Mouse (Mus musculus): ENCODE data around the gene Elf3.
"Not testable (repeated sequence)": the region's sequence is repeated elsewhere in the genome, so short reads cannot be mapped to it uniquely, and the experiment has no call there.

Gene Elf3

DNA sequence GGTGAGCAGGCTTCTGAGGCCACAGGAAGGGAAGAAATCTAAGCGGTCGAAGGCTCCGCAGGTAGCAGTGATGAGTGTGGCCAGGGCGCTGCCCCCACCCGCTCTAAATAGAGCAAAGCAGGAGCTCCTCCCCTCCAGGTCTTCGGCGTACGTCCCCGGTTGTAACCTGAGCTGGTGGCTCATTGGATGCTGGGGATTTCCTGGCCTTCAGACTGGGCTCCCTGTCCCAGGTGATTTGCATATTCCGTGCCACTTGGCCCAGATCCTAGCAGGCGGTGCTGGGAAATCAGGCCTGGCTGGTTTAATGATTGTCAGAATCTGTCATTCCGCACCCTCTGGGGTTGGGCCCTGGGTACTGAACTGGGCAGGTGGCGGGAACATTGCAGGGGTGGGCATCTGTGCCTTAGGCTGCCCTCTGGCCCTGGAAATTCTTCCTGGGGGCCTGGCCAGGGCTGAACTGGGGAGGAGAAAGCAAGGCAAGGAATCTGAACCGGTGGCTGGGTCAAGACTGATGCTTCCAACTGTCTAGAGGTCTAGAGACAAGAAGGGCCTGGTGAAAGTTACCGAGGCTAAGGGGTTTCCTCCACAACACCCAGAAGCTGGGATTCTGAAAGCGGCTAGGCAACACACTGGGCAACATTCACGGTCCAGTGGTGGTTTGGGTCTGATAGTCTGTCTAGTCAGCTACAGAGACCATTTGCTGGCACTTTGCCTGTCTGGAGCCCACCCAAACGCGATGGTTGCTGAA, at the start of gene Elf3:
TSS of gene Elf3 (minus strand) at position 189 of the 748 bp plus-strand sequence.
- DNase-seq, result peak; percentile 94

DNA sequence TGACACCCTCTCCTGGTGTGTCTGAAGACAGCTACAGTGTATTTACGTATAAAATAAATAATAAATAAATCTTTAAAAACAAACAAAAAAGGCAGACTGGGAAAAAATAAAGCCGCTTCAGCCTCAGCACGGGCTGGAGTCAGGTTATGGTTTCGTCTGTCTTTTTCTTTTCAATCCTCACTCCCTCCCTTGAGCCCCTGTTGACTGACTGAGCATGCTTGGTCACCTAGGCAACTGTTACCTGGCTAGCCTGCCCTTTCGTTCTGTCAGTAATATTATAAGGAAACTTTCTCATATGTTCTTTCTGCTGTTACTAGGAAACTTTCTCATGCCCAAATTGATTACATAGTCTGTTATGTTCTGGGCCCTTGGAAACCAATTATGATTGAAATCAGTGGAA, 32.5 kb upstream of the Elf3 start:
- DNase-seq, result no peak

DNA sequence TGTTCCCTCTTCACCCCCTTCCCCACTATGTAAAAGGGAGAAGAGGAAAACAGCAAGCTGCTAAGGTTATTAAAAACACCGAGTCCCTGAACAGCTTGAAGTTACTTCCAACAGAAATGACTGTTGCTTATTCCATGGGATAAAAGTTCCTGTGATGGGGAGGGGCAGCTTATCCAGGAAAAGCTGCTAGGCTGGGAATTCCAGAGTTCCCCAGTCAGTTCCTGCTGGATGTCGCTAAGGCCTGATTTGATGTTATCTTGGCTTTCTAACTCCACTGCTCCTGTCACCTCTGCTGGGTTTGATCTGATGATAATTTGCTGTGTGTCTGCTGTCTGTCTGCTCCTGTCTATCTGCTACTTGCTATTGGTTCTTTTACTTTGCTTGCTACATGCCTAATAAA, 27.9 kb upstream of the Elf3 start:
- DNase-seq, result no peak

DNA sequence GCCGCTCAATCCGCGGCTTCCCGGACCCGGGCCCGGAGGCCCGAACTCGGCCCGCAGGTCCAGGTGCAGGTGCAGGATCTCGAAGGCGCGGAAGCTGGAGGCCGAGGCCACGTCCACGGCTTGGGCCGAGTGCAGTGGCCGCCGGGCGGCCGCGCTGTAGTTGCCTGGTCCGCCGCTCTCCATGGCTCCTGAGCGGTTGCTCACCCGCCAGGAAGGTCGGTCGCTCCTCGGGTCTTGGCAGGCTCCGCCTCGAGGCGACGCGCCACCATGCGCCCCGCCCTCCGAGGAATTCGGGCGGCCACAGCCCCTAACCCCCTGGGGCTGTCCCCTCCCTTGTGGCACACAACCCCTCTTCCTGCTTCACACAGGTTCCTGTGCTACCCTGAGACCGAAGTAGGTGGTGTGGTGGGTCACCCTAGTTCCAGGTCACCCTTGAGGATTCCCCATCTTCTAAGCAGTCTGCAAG, 25.5 kb upstream of the Elf3 start, which contains the start of gene Rnpep:
TSS of gene Rnpep (minus strand) at position 259 of the 466 bp plus-strand sequence.
- DNase-seq, result peak; percentile 83

DNA sequence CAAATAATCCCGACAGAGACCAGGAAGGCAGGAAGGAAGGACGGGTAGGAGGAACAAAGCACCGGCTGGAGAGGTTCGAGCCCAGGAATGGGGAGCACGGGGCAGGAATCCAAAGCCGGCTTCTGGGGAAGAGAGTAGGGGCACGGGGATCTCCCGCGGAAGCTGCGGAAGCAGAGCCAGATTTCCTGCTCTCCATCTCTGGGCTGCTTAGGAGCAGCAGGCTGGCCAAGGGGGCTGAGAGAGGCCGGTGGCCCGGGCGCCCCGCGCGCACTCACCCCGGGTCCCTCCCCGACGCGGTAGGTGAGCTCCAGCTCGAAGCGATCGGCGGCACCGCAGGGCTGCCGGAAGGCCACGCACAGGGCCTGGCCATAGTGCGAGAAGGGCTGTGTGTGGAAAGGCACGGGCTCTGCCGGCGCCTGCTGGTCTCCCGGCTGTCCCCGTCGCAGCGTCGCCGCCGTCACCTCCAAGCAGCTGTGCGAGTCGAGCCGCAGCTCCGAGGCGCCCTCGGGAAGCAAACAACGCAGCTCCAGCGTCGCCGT, 25.0 kb upstream of the Elf3 start:
- no peak for DNase-seq

DNA sequence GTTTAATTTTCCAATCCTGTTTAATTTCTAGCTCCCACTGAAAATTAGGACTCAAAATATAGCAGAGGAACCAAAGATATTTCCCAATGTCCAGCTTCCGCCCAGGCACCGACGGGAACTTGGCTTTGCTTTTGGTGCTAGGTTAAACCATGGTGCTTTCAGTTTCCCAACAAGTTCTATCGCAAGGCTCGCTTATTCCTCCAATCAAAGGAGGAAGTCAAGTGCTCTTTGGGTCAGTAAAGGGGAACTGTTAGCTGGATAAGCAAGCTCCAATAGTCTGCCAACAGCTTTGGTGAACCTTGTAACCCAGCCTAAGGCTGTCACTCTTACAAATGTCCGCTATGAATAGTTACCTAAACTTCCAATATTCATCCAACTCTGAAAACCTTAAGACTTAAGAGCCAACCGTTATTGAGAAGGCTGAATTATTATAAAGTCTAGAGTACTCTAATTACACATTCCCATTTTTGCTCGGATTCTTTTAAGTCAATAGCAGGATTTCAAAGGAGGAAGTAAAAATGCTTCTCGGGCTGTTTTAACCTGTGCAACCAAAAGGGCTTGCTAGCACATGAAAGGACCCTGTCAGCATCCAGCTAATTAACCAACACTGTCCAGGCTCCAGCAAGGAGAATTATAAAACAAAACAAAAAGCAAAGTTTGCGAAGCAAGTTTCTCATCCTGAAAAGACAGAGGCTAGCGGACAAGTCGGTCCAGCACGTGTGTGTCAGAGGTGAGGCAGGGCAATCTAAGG, 24.3 kb upstream of the Elf3 start:
- peak; percentile 26 for DNase-seq

DNA sequence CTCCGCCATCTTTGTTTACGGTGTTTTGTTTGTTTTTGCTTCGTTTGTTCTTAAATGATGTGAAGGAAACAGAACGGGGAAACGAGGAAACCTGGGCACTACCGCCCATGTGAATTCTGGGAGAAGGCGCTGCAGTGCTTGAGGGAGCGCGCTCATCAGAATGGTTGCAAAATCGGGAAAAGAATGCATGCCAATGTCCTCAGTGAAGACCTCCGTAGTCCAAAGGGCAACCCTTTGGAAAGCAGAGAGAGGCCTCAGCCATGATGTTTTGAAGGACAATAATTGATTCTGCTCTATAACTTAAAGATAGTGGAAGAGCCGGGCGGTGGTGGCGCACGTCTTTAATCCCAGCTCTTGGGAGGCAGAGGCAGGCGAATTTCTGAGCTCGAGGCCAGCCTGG, 23.5 kb upstream of the Elf3 start:
- DNase-seq, result no peak

DNA sequence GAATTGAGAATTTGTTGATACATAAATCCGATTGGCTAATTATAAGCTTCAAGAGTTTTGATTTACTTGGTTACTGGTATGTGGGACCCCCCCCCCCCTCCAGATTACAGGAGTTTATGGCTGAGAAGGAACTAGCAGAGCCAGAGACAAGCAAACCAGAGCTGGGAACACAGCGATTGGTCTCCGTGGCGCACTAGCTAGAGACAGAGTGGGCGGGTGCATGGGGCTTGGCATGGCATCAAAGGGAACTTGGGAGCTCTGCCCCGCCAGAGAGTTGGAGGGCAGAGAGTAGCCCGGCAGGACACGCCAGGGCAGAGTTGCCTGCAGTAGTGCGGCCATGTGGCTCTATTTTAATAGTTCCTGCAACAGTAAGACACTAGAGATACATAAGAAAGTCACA, 22.3 kb upstream of the Elf3 start:
- DNase-seq, result peak; percentile 70

DNA sequence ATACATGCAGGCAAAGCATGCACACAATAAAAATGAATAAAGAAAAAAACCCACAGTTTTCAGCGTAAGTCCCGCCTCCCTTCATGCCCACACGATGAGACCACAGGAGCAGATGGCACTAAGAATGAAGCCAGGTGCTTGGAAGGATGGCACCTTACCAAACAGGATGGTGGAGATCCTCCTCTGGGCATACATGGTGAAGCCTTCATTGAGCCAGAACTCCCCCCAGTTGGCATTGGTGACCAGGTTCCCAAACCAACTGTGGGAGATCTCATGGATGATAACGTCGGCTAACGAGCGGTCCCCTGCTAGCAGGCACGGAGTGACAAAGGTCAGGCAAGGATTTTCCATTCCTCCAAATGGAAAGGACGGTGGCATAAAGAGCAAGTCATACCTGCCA, 13.0 kb upstream of the Elf3 start:
- DNase-seq, result no peak

DNA sequence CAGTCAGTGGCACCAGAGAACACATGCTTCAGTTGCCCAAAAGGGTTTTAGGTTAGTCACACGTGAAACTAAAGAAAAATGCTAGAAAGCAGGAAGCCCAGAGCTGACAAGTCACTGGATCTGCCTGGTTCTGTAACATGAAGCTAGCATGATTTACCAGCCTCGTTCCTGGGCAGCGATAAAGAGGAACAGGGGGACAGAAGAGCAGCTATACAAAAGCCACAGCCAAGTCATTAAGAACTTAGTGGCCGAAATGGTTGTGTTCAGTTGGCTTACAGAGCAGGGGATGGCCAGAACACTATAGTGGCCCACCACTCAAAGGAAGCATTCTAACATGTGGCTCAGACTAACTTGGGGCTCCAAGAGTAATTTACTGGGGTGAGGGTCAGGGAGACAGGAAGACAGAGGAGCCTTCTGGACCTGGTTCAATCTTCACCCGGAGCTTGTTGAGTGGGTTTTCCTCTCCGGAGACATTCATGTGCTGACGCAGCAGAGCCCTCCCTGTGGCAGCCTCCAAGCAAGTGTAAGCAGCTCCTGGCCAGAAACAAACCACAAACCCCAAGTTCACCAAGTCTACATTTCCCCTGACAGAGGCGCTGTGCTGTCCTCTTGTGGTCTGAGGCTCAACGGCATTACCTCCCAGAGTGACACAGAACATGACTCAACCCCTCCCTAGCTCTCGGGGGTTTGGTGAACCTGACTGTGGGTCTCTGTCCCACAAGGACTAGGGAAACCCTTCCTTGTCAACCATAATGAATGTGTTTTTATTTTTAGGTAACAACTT, 9.5 kb upstream of the Elf3 start:
- DNase-seq, result no peak

DNA sequence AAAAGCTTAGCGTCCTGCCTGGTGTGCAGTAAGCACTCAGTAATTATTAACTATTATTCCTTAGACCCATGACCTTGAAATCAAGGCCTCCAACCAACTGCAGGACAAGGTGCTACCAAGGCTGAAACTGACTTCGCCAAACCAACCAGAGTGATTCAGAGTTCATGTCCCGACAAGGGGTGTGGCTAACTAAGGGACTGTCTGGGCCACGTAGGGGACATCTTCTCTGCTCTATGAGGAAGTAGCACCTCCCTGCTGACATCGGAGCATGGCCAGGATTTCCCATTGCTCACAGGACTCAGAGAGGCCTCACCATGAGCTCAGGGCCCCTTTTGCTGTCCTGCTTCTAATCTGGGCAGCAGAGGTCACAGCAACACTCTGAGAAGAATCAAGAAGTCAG, 7.5 kb upstream of the Elf3 start:
- DNase-seq, result no peak

DNA sequence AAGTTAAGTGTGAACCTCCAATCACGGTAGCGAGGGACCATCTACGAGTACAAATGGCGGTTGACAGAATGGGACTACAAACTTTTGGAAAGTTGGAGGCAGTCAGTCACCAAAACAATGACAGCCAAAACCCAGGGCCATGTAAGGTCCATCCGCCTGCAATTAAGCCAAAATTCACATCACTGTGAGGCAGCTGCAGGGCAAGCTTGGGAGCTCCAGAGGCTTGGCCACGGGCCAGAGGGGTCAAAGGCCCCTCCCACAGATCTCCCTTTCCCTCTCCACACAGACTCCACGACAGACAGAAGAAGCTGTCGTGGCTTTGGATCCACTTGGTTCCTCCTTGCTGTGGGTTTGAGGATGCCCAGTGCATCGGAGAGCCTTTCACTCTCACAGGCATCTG, 4.9 kb upstream of the Elf3 start:
- DNase-seq, result no peak

DNA sequence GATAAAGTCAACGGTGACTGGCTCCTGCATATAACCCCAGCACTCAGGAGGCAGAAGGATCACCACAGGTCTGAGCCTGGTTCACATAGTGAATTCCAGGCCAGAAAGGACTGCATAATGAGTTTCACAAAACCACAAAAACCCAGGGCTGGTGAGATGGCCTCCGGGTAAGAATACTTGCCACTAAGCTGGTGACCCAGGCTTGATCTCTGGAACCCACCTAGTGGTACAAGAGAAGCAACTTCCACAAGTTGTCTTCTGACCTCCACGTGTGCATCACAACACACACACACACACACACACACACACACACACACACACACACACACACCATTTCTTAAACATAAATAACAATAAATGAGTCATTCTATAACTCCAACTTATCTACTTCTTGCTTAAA, 4.0 kb upstream of the Elf3 start:
- no peak for DNase-seq

DNA sequence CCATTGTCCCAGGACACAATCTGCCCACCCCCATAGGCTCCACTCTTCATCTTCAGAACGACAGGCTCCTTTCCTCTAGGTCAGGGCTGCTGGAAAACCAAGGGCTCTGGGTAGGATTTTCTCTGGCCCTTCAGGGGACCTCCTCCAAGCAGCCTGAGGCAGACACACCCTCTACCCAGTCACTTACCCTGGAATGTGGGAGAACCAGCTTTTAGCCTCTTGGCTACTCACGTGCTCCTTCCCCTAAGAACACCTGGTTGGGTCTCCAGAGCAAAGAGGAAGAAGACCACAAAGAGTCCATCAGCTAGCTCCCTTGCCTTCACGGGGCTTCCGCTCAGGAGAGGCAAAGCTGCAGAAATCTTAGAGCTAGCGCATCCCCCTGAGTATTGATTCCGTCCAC, 2.6 kb upstream of the Elf3 start:
- DNase-seq, result no peak

DNA sequence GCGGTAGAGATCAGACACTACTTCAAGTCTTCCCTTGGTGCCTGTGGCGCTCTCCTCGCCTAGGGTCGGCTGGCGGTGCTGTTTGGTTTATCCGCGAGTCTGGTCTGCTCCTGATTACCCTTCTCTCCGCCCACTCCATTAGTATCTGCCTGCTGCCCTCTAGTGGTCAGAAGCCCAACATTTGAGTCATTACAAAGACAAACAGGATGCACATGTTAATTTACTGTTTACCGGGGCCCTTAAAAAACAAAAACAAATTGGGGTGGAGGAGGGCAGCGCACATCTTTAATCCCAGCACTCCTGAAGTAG, 714 bp upstream of the Elf3 start:
- peak; percentile 86 for DNase-seq

DNA sequence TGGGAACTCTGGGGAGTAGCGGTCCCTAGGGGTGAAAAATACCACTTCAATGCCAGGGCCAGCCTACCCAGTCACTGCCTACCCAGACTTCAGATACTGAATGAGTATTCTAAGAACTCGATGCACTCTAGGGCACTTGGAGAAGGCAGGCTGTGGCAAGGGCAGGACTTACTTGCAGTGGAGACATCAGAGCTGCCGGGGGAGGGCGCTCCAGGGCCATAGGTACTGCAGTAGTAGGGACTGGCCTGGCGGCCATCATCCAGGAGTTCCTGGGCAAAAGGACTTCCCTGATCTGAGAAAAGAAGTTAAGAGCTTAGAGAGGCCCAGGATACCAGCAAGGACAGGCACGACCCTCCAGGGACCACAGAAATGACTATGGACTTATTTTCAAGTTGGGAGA, 2.1 kb downstream of the Elf3 start:
- peak; percentile 69 for DNase-seq

DNA sequence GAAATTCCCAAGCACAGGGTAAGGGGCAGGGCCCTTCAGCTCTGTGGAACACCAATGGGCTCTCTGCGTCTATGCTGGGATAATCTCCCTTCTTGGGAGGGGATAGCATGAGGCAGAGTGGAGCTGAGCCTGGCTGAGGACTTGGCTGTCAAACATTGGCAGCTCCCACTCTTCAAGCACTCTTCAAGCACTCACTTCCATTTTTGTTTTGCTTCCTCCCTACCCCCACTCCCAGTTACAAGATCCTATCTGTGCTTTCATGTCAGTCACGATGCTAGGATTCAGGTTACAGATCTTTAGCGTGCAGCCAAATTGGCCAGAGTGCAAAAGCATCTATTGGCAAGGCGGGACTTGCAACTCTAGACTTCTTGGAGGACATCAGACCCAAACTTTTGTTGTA, 5.5 kb downstream of the Elf3 start:
- no peak for DNase-seq

DNA sequence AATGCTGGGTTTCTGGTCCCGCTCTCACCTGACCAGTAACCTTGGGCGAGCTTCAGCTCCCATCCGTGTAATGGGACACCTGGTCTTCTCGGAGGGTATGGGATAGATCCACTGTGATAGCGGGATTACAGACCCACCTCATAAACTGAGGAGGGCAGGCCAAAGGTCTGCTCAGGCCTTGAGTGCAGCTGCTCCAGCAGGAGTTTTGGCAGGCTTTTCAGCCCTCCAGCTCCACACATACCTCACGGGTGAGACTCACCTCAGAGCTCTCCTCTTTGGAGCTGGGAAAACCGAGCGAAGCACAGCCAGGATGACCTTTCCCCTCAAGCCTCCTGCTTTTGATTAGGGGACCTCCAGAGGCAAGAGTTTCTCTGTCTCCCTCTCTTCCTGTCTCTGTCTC, 7.0 kb downstream of the Elf3 start:
- DNase-seq, result no peak

DNA sequence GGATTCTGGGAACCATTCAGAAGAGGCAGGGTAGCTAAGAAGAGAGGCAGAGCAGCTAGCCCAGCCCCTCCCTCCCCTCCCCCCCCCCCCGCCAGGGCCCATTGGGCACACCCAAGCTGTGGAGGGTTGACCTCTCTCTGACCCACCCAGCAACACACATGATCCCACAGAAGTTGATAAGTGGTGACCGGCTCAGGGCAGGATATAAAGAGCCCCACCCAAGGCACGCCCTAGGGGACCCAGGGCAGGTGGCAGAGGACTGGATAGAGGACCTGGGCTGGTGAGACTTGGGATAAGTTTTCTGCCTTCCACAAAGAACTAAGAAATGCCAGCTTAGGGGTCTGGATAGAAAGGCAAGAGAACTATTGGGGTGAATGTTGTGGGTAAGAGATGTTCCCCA, 7.7 kb downstream of the Elf3 start:
- DNase-seq, result no peak

DNA sequence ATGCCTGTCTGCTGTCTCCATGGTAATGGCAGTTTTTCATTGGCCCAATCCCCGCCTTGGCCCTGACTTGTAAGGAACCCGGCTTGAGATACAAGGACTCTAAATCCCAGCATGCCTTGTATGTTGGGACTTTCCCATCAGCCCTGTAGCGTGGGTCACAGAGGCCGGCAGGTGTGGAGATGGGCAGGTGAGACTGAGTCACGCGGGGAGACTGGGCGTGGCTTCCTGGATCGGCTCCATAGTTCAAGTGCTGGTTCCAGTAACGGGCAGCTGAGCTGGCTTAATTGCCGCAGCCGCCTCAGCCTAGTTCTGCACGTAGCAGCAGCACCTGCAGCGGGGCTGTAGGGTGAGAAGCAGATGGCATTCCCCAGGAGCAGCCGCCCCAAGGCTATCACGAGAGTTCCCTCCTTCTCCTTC, 9.9 kb downstream of the Elf3 start:
- DNase-seq, result peak; percentile 88

DNA sequence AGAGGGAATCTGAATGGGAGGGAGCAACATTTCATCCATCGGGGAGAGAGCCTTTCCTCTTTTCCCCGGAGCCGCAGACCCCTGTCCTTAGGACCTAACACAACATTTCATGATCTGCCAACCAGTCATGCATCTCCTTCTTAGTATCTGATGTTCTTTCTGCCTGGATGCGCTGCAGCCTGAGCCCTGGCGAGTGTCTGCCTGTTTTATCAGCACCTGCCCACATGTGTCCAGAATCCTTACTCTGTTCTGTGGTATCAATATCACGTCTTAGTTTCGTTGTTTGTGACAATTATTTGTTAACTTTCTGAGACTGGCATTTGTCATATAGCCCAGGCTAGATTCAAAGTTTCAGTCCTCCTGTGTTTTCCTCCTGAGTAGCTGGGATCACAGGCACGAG, 14.4 kb downstream of the Elf3 start:
- DNase-seq, result no peak

DNA sequence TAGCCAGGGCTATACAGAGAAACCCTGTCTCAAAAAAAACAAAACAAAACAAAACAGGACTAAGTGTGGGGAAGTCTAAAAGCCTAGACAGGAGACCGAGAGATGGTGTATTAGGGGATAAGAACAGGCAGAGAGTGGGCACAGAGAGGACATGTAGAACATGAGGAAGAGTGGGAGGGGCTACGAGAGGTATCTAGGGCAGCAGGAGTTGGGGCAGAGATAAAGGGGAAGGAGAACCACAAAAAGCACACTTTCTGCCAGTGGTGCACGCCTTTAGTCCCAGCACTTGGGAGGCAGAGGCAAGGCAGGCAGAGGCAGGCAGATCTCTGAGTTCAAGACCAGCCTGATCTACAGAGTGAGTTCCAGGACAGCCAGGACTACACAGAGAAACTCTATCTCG, 18.2 kb downstream of the Elf3 start:
- DNase-seq, result not testable (repeated sequence)

DNA sequence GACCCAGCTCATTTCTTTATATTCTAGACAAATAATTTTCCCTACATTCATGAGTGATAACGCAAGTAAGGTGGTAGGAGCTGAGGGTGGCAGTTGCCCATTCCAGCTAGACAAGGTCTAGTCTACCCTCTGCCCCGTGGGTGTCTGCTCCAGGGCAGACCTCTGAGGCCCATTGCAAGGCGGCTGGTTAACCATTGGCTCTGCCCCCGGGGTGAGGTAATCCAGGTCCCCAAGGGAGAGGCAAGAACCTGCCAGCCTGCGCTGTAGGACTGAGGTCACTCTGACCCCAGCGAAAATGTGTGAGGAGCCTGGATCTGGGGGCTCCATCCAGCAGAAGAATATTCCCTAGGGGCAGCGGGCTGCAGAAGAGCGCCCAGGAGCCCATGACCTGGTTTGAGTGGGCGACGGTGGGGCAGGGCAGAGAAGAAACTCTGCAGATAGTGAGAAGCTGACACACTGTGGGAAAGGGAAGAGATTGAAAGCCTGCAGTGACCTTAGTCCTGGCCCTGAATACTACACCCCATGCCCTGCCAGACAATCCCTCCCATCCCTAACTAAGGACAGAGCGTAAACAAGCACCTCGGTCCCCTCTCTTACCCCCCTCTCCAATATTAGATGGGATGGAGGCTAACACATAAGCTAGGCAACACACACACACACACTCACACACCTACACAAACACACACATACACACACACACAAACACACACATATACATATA, 21.1 kb downstream of the Elf3 start:
- peak; percentile 70 for DNase-seq
